Mouse (Mus musculus): ENCODE data around the gene Dcaf8.
A peak's percentile ranks its signal among the peaks of the same experiment; 100 is the strongest.

Dcaf8 gene

DNA sequence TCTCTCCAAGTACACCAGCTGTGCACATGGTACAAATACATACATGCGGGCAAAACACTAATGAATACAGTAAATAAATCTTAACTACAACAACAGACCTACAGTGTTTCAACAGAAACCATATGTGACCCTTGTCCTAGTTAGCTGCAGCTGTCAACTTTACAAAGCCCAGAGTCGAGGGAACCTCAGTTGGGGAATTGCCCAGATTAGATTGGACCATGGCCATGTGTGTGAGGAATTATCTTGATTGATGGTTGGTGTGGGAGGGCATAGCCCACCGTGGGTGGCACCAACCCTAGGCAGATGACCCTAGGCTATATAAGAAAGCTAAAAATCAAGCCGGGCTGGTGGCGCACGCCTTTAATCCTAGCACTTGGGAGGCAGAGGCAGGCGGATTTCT is 15.6 kb upstream of the Dcaf8 start:
- no peak for TF ChIP-seq GATA4 (IDR thresholded peaks at IDR 0.05; ENCODE audit: insufficient replicate concordance, low read length)

DNA sequence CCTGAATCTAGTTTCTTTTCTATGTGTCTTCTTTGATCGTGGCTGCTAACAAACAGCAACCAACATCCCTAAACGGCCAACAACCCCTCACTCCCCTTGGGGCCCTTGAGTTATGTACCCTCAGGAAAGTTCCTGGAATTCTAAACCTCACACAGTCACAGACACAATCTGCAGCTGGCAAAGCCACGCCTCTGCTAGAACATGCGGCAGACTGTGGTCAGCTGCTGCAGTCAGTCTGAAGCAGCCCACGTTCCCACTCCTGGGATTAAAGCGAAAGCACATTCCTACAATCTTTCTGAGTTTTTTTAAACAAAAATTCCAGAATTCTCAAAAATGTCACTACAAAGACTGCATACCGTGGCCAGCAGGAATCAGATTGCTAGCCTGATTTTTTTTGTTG is 14.3 kb upstream of the Dcaf8 start:
- no peak for TF ChIP-seq GATA4 (IDR thresholded peaks at IDR 0.05; ENCODE audit: insufficient replicate concordance, low read length)

DNA sequence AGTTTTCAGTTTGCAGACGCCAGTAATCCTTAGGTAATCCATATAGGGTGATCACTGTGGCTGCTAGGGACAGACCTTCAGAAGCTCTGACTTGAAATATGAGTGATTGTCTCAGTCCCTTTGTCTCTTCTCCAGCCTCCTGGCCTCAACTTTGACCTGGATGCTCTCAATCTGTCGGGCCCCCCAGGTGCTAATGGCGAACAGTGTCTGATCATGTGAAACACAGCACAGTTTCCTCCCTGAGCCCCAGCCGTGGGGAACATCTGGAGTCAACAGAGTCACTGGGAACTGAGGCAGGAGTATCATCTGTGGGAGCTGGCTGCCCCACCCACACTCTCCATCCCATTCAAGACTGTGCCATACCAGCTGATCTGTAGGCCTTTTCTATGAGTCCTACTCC is 13.8 kb upstream of the Dcaf8 start:
- no peak for TF ChIP-seq GATA4 (IDR thresholded peaks at IDR 0.05; ENCODE audit: insufficient replicate concordance, low read length)

DNA sequence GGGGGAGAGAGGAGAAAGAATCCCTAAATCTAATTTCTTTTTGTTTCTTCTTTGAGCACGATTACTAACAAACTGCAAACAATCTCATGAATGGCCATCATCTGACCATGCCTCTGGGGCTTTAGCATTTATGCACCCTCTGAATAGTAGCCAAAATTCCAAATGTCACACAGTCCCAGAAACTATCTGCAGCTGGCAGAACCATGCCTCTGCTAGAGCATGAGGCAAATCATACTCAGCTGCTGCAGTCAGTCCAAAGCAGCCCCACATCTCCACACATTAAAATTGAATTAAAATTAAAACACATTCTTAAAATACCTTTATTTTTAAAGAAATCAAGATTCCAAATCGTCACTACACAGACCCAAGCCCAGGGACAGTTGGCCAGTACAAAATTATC is 7.7 kb upstream of the Dcaf8 start:
- no peak for TF ChIP-seq GATA4 (IDR thresholded peaks at IDR 0.05; ENCODE audit: insufficient replicate concordance, low read length)

DNA sequence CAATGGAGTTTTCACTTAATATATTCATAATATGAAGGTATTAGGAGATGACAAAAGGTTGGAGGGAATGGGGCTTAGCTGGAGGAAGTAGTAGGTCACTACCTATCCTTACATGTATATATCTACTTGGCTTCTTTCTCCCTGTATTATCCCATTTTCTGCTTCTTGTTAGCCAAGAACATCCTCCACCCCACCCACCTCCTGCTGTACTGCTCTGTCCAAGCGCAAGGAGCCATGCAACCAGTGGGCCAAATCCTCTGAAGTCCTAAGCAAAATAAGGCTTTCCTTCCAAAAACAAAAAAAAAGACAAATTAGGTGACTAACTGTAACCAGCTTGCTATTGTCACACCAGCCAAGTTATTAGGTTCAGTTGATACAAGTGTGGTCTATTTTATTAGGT is 7.1 kb upstream of the Dcaf8 start:
- TF ChIP-seq GATA4 (IDR thresholded peaks at IDR 0.05; ENCODE audit: insufficient replicate concordance, low read length), result no peak

DNA sequence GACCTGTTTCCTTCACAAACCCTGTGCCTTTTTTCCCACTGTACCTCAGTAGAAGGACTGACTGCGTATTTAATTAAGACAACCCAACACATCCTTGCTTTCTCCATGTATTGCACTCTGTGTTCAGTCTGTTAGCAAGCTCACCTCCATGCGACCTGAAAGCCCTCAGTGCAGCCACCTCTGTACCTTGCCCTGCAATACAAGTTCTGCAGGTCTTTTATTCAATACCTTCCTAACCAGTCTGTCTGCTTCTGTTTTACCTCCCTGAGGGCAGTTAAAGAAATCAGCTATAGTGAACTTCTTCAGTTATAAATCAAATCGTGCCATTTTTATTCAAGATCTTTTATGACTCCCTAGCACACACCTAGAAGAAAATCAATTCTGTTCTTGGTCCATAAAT is 6.4 kb upstream of the Dcaf8 start:
- TF ChIP-seq GATA4 (IDR thresholded peaks at IDR 0.05; ENCODE audit: insufficient replicate concordance, low read length), result no peak

DNA sequence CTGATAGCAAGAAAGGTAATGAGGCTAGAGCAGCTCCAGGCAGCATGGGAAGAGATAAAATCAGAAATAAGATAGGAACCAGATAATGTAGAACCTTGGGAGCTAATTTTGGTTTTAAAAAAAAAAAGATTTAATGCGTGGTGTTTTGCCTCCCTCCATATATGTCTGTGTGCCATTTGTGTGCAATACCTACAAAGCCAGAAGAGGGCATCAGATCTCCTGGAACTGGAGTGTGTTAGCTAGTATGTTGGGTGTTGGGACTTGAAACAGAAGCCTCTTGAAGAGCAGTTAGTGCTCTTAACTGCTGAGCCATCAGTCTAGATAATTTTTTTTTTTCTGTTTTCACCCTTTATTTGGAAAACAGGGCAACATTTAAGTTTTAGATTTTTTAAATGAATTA is 4.3 kb upstream of the Dcaf8 start:
- no peak for TF ChIP-seq GATA4 (IDR thresholded peaks at IDR 0.05; ENCODE audit: insufficient replicate concordance, low read length)

DNA sequence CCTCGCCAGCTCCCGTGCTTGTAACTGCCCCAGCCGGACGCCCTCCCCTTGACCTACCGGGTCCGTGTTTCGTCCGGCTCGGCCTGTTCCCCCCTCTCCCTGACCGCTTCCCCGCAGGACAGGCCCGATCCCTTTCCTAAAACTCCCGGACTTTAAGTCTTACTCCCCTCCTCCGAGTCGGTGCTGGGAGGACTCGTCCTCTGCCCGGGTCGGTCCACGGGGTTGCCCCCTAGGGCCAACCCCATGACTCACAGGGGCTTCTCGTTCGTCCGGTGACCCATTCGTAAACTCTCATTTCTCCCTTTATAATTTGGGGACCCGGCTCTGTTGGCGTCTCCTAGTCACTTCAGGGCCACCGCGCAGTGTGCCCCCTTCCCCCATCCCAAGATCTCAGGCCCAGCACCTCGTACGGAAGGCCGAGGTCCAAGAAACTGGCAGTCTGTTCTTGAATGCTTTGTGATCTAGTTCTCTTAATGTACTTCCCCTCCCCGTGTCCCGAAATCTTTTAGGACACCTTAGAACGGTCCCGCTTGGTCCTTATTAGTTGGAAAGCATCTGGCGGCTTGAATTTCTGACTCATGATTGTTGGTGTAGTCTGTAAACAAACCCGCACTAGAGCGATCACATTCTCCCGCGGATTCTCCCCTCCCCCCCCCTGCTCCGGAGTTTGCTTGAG is 533 bp downstream of the Dcaf8 start:
- TF ChIP-seq GATA4 (IDR thresholded peaks at IDR 0.05; ENCODE audit: insufficient replicate concordance, low read length), result peak; percentile 3; the same call in 1 of the 2 replicates

DNA sequence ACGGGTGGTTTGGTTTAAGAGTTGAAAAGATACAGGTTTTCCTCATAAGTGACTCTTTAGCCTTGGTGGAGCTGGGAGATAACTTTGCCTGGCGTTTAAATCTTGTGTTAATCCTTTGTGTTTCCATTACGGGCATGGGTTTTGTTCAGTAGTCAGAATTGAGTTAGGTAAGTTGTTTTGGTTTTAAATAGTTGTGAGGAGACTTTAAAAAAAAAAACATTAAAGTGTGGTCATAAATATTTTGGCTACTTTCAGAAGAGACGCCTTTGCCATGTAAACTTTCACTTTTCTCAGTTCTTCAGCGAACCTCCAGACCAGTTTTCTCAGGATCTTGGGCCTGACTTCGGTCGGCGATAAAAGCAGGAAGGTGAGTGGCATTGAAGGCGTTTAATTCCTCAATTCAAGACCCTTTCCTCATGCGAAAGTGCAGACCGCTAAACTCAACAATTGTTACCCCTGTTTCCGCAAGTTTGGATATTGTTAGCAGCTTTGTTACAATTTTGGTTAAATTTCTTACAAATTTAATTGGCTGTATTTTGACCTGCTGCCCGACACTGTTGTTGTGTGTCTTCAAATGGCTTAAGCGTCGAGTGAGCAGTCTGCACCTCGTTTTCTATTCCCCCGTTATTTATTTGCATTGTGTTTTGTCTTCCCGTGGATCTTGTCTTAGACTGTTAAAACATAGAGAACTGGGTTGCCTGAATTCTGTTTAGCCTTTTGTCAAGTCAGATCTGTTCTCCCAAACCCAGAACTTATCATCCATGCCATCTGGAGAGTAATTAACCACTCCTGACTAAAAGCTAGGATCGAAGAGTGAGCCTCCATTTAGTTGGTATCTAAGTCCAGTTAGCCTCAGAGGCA is 1.3 kb downstream of the Dcaf8 start:
- no peak for TF ChIP-seq GATA4 (IDR thresholded peaks at IDR 0.05; ENCODE audit: insufficient replicate concordance, low read length)

DNA sequence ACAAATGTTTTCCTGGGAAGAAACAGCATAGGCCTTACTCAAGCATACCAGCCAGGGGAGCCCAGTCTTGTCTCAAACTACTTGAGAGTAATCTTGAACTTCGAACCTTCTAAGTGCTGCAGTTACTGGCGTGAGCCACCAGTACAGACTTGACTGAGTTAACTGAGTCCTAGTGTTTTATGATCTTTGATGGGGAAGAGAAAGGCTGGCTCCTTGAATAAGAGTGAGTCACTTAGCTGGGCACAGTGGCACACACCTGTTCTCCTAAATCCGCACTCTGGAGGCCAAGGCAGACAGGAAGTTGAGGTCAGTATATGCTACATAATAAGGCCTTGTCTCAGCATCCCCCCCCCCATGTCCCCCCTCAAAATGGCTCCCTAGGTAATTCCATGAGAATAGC is 6.7 kb downstream of the Dcaf8 start:
- TF ChIP-seq GATA4 (IDR thresholded peaks at IDR 0.05; ENCODE audit: insufficient replicate concordance, low read length), result no peak

DNA sequence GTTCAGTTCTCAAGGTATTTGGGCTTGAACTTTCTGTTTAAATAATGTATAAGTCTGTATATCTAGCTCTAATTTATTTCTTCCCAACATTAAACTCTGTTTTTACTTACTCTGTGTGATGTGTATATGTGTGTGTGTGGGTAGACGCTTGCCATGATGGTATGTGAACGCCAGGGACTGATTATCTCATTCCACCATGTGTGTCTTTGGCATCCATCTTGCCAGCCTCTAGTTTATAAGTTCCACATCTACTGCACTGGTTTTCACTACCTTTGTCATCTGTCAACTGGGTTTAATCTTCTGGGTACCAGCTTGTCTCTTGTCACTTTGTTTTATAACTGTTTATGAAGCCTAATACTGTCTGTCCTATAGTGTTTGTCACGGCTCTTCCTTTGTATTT is 7.6 kb downstream of the Dcaf8 start:
- no peak for TF ChIP-seq GATA4 (IDR thresholded peaks at IDR 0.05; ENCODE audit: insufficient replicate concordance, low read length)

DNA sequence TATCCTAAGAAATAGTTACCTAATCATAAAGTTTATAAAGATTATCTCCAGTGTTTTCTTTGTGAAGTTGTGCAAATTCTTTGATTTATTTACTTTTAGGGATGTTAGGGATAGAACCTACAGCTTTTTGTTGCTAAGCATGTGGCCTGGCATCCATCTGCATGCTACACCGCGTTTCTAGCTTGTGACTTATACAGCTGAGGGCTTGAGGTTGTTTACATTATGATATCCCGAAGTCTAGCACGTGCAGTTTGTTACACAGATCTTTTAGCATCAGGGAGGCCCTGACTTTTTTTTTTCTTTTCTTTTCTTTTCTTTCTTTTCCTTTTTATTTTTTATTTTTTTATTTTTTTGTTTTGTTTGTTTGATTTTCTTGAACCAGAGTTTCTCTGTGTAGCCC is 12.1 kb downstream of the Dcaf8 start:
- no peak for TF ChIP-seq GATA4 (IDR thresholded peaks at IDR 0.05; ENCODE audit: insufficient replicate concordance, low read length)

DNA sequence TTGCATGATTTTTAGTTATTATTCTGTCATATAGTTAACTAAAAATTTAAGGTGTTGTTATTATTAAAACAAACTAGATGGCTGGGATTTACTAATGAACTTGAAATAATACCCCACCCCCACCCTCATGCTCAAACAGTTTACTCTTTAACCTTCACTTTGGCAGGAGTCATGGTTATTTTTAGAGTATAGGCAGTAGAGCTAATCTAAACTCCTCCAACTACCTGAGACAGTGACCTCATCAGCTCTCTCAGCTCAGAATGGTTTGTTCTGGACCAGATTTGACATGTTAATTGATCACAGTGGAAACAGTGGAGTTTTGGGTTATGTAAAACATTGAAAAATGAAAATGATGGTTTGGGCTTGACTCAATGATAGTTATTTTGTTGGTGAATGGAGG is 12.6 kb downstream of the Dcaf8 start:
- TF ChIP-seq GATA4 (IDR thresholded peaks at IDR 0.05; ENCODE audit: insufficient replicate concordance, low read length), result no peak

DNA sequence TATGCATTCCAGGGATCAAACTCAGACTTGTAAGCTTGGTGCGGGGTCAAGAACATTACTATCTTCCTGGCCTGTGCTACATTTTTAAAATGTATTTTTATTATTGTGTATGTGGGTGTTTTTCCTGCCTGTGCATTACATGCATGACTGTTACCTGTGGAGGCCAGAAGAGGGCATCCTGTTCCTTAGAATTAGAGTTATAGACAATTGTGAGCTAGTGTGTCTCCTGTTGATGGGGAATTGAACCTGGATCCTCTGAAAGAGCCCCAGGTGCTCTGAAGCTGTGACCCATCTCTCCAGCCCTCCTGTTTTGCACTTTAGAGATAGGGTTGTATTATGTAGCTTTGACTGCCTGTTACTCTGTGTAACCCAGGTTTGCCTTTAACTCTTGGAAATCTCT is 14.1 kb downstream of the Dcaf8 start:
- TF ChIP-seq GATA4 (IDR thresholded peaks at IDR 0.05; ENCODE audit: insufficient replicate concordance, low read length), result no peak

DNA sequence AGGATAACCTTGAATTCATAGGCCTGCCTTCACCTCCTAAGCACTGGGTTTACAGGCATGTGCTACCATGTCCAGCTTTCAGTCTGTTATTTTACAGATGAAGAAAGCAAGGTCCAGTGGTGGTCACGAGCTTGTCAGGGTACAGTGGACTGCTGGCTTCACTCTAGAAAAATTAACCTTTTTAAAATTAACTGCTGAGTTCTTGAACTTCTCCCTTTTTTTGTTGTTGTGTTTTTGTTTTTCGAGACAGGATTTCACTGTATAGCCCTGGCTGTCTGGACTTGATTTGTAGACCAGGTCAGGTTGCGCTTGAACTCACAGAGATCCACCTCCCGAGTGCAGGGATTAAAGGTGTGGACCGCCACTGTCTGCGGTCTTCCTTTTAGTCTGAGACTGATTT is 15.1 kb downstream of the Dcaf8 start:
- TF ChIP-seq GATA4 (IDR thresholded peaks at IDR 0.05; ENCODE audit: insufficient replicate concordance, low read length), result no peak

DNA sequence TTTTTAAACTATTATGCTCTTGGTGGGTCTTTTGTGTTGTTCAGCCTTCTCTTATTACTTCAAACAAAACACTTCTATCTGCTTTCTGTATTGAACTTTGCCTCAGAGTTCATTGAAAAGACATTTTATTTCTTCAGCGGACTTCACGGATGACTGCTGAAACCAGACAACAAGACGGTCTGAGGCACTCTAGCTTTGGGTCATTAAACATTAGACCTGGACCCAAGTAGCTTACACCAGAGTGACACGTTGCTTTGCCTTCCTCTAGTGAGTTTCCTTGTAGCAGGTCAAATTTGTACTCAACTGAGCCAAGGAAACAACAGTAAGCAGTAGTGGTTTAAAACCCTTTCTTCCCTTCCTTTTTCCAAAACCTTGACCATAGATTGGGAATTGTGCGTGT is 20.0 kb downstream of the Dcaf8 start:
- no peak for TF ChIP-seq GATA4 (IDR thresholded peaks at IDR 0.05; ENCODE audit: insufficient replicate concordance, low read length)

DNA sequence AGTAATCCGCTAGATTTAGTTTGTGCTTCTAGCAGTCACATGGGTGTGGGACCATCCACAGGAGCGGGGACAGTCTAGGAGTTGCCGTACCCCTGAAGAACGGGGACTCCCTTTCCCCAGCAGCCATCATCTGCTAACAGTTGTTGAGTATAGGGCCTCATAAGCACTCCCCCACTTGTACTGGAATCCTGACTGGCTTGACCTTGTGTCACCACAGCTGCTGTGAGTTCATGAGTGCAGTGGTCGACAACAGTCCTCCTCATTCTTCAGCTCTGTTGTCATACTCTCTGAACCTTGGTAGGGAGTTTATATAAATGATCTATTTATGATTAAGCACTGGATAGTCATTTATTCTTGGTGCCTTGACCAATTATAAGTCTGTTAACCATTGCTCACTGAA is 21.9 kb downstream of the Dcaf8 start:
- no peak for TF ChIP-seq GATA4 (IDR thresholded peaks at IDR 0.05; ENCODE audit: insufficient replicate concordance, low read length)
